Mouse (Mus musculus) liver, postnatal 0 days (tissue): Measurements from ENCODE around the gene Epop. TPM values are rescaled to one million over a fixed set of nuclear protein-coding genes. Genes with fewer than 3 reads are reported as not detected.

ENCODE experiments used
- ATAC-seq: fragments of 200-750 bp; cut with Nextera tagmentation; 2 replicates; pipeline ENCODE4 v1.8.0; 2017; ENCODE audit warnings: mild to moderate bottlenecking, moderate library complexity
- DNase-seq: peaks from one replicate; pipeline ENCODE4 v3.0.0-alpha.2; 2016
- H3K27ac ChIP-seq: fragments of 300-500 bp; sonication (generic); 2 replicates; pipeline ENCODE4 v1.5.1; 2014; ENCODE audit warnings: antibody characterized with exemption, moderate library complexity, mild to moderate bottlenecking, low read depth
- H3K27me3 ChIP-seq: fragments of 300-500 bp; sonication (generic); 2 replicates; pipeline ENCODE4 v1.6.1; 2014; ENCODE audit warnings: low read length, control low read depth, mixed read lengths; ENCODE audit not compliant: insufficient read depth
- H3K36me3 ChIP-seq: fragments of 300-500 bp; sonication (generic); replicated peaks from 2 replicates; pipeline ENCODE4 v1.6.1; 2014; ENCODE audit warnings: mild to moderate bottlenecking, control low read depth, low read length, moderate library complexity, mixed read lengths; ENCODE audit not compliant: insufficient read depth
- H3K4me1 ChIP-seq: fragments of 300-500 bp; sonication (generic); 2 replicates; pipeline ENCODE4 v1.6.1; 2014; ENCODE audit warnings: antibody characterized with exemption, mild to moderate bottlenecking, control low read depth; ENCODE audit not compliant: insufficient read depth
- H3K4me2 ChIP-seq: fragments of 300-500 bp; sonication (generic); 2 replicates; pipeline ENCODE4 v1.6.1; 2014; ENCODE audit warnings: low read depth, mild to moderate bottlenecking, low read length, moderate library complexity, mixed read lengths
- H3K4me3 ChIP-seq: fragments of 300-500 bp; sonication (generic); 2 replicates; pipeline ENCODE4 v1.5.1; 2014; ENCODE audit warnings: low read depth, low read length
- H3K9ac ChIP-seq: fragments of 300-500 bp; sonication (generic); replicated peaks from 2 replicates; pipeline ENCODE4 v1.6.1; 2014; ENCODE audit warnings: mild to moderate bottlenecking, moderate library complexity
- H3K9me3 ChIP-seq: fragments of 300-500 bp; sonication (generic); 2 replicates; pipeline ENCODE4 v1.6.1; 2016; ENCODE audit warnings: mild to moderate bottlenecking, control low read depth, low read length, mixed read lengths
- CTCF ChIP-seq: sonication (generic); IDR thresholded peaks from 2 replicates; pipeline ENCODE4 v1.5.1; 2016; ENCODE audit warnings: antibody characterized with exemption, low read depth
- EP300 ChIP-seq: IDR thresholded peaks from 2 replicates; pipeline ENCODE4 v1.6.1; 2016; ENCODE audit warnings: antibody characterized with exemption, low read depth, mild to moderate bottlenecking
- WGBS: fragments of 180-500 bp; shearing (Covaris S2); extraction: QIAGEN DNeasy Blood & Tissue Kit; methylation state at CpG from one replicate; pipeline ENCODE4 v1.1.7; 2014; ENCODE audit not compliant: insufficient replicate concordance; 5-methylcytosine and 5-hydroxymethylcytosine counted together
- polyA plus RNA-seq: library from polyadenylated mRNA; unstranded; fragments of >200 nt; fragmentation: Nextera tagmentation; extraction: Ambion mirVana; gene quantifications from 2 replicates; pipeline ENCODE4 v1.2.1, GENCODE M21; 2015

The Epop gene
- polyA plus RNA-seq, 1 experiment from 2014 or later = 1.1 TPM

DNA sequence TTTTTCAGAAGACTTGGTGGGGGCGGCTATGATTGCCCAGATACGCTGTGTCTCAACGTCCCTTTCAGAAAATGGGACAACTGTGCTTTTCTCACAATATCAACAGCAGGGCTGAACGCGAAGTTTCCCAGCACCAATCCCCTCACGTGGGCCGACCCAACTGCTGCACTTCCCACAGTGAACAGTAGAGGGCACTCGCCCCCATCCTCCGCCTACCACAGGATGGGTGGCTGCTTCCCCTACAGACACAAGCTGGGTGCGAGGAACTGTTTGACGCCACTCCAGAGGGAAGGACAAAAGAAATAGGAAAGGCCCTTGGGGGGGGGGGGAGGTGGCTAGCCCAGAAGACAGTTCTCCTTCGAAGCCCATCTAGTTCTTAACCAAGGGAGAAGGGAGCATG lies 2.4 kb upstream of the Epop start:
- Histone ChIP-seq H3K36me3 (no peaks in the 10 kb centered on the region), H3K9me3 (no peaks in the 10 kb centered on the region), H3K4me3 (no peak overlapping the region), H3K4me1 (peaks cover 8% of the 10 kb centered on the region; the same call in 1 of the 2 replicates), H3K9ac (no peak overlapping the region), H3K4me2 (no peak overlapping the region), H3K27ac (no peak overlapping the region), H3K27me3 (peaks cover 47% of the 10 kb centered on the region)
- ATAC-seq (peak; percentile 20; the same call in 1 of the 2 replicates), DNase-seq (peak; percentile 87)
- 6% methylated on average over 12 of the region's 12 CpGs for WGBS
- TF ChIP-seq EP300 (no peak), CTCF (peak; percentile 97)

GRCm38 (mm10) chr11:97631500-97631899 lies 2.0 kb upstream of the Epop start:
- ATAC-seq = no peak
- 23% methylated on average over 5 of the region's 5 CpGs for WGBS
- Histone ChIP-seq H3K27me3 (peaks cover 51% of the 10 kb centered on the region), H3K36me3 (no peaks in the 10 kb centered on the region), H3K9me3 (no peaks in the 10 kb centered on the region), H3K9ac (no peak overlapping the region), H3K4me2 (no peak overlapping the region), H3K27ac (no peak overlapping the region), H3K4me3 (no peak overlapping the region), H3K4me1 (peaks cover 8% of the 10 kb centered on the region; the same call in 1 of the 2 replicates)
- no peak for DNase-seq
- TF ChIP-seq EP300 = no peak

- TF ChIP-seq CTCF (no peak), EP300 (no peak)
- no peak overlapping the region for H3K4me3 ChIP-seq
- H3K4me1 ChIP-seq = peaks cover 8% of the 10 kb centered on the region; the same call in 1 of the 2 replicates
- no peaks in the 10 kb centered on the region for H3K9me3 ChIP-seq
- H3K27ac ChIP-seq = no peak overlapping the region
- ATAC-seq = no peak
- WGBS = 49% methylated on average over 2 of the region's 2 CpGs
- H3K27me3 ChIP-seq = peaks cover 56% of the 10 kb centered on the region
- no peaks in the 10 kb centered on the region for H3K36me3 ChIP-seq
- H3K4me2 ChIP-seq = no peak overlapping the region
- no peak for DNase-seq
- no peak overlapping the region for H3K9ac ChIP-seq
These were observed 1.5 kb upstream of the Epop start for GRCm38 (mm10) chr11:97631046-97631445.

- peak; percentile 37 for ATAC-seq
These were observed 659 bp downstream of the Epop start for GRCm38 (mm10) chr11:97628568-97629518.

DNA sequence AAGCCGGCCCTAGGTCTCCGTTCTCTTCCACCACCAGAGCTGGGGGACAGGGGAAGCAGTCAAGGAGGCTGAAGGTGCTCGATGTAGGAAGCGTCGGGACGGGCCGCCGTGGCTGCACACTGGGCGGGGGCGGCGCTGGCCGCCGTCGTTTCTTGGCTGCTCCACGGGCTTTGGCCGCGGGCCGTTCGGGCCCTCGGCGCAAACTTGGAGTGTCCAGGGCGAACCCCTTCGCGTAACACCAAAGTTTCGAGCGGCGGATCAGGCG lies 1.3 kb downstream of the Epop start:
- WGBS = 1% methylated on average over 28 of the region's 28 CpGs
- DNase-seq (no peak), ATAC-seq (no peak)
- H3K9me3 ChIP-seq = no peaks in the 10 kb centered on the region
- H3K27ac ChIP-seq = no peak overlapping the region
- peaks cover 8% of the 10 kb centered on the region; the same call in 1 of the 2 replicates for H3K4me1 ChIP-seq
- TF ChIP-seq CTCF (no peak), EP300 (no peak)
- no peaks in the 10 kb centered on the region for H3K36me3 ChIP-seq
- no peak overlapping the region for H3K9ac ChIP-seq
- peaks cover 83% of the 10 kb centered on the region for H3K27me3 ChIP-seq
- H3K4me2 ChIP-seq = peak overlapping the region; percentile 85
- H3K4me3 ChIP-seq = peak overlapping the region; percentile 47

More at GRCm38 (mm10) chr11:97628568-97629518, 659 bp downstream of the Epop start:
- peak overlapping the region; percentile 47 for H3K4me3 ChIP-seq
- peak overlapping the region; percentile 85 for H3K4me2 ChIP-seq
- H3K4me1 ChIP-seq = peaks cover 8% of the 10 kb centered on the region; the same call in 1 of the 2 replicates
- peak overlapping the region; percentile 70 for H3K9ac ChIP-seq
- 1% methylated on average over 88 of the region's 106 CpGs for WGBS
- no peak for TF ChIP-seq EP300
- no peak for TF ChIP-seq CTCF
- DNase-seq = peak; percentile 33
- no peaks in the 10 kb centered on the region for H3K9me3 ChIP-seq
- no peak overlapping the region for H3K27ac ChIP-seq
- peaks cover 77% of the 10 kb centered on the region for H3K27me3 ChIP-seq
- H3K36me3 ChIP-seq = no peaks in the 10 kb centered on the region

DNA sequence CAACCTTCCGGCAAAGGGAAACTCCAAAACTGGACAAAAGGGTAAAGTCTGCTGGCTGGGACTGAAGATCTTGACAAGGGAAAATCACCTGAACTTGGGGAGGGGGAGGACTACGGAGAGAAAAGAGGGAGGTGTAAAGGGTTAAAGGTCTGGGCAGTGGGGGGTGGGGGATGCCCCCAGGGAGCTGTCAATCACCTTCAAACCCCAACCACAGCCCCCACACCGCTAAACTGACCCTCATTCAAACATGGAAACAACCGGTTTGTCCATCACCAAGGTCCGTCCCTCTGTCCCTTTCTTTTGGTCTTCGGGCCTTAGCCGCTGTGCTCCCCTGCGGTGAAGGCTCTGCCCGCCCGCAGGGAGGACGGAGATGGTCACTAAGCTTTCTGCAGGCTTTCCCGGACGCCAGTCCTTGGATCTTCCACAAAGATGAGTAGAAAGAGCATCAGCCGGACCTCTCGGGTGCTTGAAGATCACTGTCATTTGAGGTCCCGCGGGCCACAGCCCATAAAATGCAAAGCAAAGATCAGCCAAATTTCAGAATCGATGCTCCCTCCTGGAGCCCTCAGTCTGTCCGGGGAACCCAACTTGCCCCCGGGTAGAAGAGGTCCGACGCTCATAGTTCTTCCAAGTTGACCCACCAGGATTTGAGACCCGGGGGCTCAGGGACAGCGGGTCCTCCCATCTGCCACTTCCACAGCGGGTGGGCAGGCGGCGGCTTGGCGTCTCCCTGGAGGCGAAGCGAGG lies 1.8 kb downstream of the Epop start:
- Histone ChIP-seq H3K4me3 (peak overlapping the region; percentile 47), H3K27ac (no peak overlapping the region), H3K36me3 (no peaks in the 10 kb centered on the region), H3K9ac (no peak overlapping the region), H3K4me1 (peaks cover 8% of the 10 kb centered on the region; the same call in 1 of the 2 replicates), H3K4me2 (peak overlapping the region; percentile 85), H3K9me3 (no peaks in the 10 kb centered on the region), H3K27me3 (peaks cover 87% of the 10 kb centered on the region)
- TF ChIP-seq CTCF (no peak), EP300 (no peak)
- ATAC-seq (no peak), DNase-seq (no peak)
- 17% methylated on average over 30 of the region's 30 CpGs for WGBS
